Mouse (Mus musculus): ENCODE results near the gene Glod4. TPM values are rescaled to one million over a fixed set of nuclear protein-coding genes. Genes with fewer than 3 reads are reported as not detected.

The Glod4 gene
- total RNA-seq, 1 experiment from 2014 or later = 85.9 TPM

- 0 out of 2 replicates have a peak, but pooled peaks have one; percentile 10 for ATAC-seq (replicated peaks; ENCODE audit: insufficient number of reproducible peaks, low FRiP score, low TSS enrichment, poor library complexity, severe bottlenecking)
Observed at GRCm38 (mm10) chr11:76260208-76261050, 16.9 kb upstream of the Glod4 start.

DNA sequence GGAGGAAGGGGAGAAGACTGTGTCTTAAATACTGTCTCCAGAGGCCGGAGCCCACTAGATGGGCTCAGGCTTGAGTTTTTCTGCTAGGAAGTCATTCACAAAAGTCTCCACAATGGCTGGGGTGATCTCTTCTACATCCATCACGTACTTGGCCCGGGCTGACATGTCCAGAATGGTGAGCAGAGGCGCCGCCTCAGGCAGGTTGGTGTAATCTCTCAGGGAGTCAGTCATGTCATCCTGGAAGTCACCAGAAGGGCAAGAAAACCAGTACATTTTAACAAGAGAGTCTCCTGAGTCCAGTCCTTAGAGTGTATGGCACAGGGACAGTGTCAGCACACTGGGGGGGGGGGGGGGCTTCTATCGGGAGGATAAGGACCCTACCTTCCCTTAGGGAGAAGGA lies 15.0 kb upstream of the Glod4 start:
- ATAC-seq (replicated peaks; ENCODE audit: insufficient number of reproducible peaks, low FRiP score, low TSS enrichment, poor library complexity, severe bottlenecking) = no peak

GRCm38 (mm10) chr11:76257386-76257785 lies 13.9 kb upstream of the Glod4 start:
- ATAC-seq (replicated peaks; ENCODE audit: insufficient number of reproducible peaks, low FRiP score, low TSS enrichment, poor library complexity, severe bottlenecking) = no peak

- ATAC-seq (replicated peaks; ENCODE audit: insufficient number of reproducible peaks, low FRiP score, low TSS enrichment, poor library complexity, severe bottlenecking) = no peak
Observed at GRCm38 (mm10) chr11:76256129-76256528, 12.6 kb upstream of the Glod4 start.

- ATAC-seq (replicated peaks; ENCODE audit: insufficient number of reproducible peaks, low FRiP score, low TSS enrichment, poor library complexity, severe bottlenecking) = no peak
Observed at GRCm38 (mm10) chr11:76255431-76256001, 12.0 kb upstream of the Glod4 start.

DNA sequence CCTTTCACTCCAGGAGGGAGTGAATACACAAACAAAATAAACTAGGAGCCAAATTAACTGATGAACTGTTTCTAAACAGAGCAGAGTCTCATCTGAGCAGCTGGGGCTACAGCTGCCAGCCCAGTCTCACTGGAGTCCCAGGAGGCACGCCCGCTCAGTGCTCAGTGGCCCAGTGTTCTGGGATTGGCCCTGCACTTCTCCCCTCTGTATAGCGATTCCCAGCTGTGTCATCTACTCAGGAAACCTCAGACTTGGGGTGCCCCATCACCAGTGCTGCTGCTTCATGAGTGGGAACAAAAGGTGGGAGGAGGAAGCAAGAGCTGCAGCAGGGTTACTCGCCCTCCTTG lies 10.4 kb upstream of the Glod4 start:
- no peak for ATAC-seq (replicated peaks; ENCODE audit: insufficient number of reproducible peaks, low FRiP score, low TSS enrichment, poor library complexity, severe bottlenecking)

- ATAC-seq (replicated peaks; ENCODE audit: insufficient number of reproducible peaks, low FRiP score, low TSS enrichment, poor library complexity, severe bottlenecking) = peak; percentile 89
Observed at GRCm38 (mm10) chr11:76253145-76253917, 9.8 kb upstream of the Glod4 start.

DNA sequence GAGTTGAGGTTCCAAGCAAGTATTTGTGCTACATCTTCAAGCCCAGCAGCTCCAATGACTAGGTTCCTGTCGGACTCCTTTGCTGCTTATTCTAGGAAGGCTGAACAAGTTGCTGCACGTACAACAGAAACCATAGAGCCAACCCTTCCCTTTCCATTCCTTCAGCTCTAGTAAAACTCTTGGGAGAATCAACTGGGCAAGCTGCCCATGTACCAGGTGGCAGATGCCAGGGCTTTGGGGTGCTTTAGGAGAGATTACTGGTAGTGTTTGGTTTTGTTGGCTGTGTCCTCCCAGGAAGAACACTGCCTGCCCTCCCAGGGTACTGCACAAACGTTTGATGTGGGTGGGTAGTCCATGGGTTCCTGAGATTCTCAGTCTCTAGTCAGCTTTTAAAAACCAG lies 8.5 kb upstream of the Glod4 start:
- ATAC-seq (replicated peaks; ENCODE audit: insufficient number of reproducible peaks, low FRiP score, low TSS enrichment, poor library complexity, severe bottlenecking) = no peak

DNA sequence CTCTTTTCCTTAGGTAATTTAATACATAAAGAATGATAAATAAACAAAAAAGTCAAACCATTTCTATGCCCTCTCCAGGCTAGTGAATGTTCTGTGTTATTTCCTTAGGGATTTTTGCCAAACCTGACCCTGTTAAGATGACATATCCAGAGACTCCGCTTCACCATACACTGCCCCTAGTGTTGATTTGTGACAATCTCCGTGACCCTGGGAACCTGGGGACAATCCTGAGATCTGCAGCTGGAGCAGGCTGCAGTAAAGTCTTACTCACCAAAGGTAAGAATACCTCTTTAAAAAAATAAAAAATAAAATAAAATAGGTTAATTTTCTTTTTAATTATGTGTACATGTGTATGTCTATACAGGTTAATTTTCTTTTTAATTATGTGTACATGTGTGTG lies 3.7 kb upstream of the Glod4 start:
- ATAC-seq (replicated peaks; ENCODE audit: insufficient number of reproducible peaks, low FRiP score, low TSS enrichment, poor library complexity, severe bottlenecking) = no peak

DNA sequence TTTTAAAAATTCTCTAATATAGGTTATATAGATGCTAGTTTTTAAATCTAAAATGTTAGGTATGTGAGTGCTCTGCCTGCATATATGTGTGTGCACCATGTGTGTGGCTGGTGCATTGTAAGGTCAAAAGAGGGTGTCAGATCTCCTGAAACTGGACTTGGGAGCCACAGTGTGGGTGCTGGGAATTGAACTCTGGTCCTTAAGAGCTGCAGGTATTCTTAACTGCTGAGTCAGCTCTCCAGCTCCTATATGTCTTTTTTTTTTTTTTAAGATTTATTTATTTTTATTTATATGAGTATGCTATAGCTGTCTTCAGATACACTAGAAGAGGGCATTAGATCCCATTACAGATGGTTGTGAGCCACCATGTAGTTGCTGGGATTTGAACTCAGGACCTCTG lies 2.9 kb upstream of the Glod4 start:
- ATAC-seq (replicated peaks; ENCODE audit: insufficient number of reproducible peaks, low FRiP score, low TSS enrichment, poor library complexity, severe bottlenecking) = no peak

DNA sequence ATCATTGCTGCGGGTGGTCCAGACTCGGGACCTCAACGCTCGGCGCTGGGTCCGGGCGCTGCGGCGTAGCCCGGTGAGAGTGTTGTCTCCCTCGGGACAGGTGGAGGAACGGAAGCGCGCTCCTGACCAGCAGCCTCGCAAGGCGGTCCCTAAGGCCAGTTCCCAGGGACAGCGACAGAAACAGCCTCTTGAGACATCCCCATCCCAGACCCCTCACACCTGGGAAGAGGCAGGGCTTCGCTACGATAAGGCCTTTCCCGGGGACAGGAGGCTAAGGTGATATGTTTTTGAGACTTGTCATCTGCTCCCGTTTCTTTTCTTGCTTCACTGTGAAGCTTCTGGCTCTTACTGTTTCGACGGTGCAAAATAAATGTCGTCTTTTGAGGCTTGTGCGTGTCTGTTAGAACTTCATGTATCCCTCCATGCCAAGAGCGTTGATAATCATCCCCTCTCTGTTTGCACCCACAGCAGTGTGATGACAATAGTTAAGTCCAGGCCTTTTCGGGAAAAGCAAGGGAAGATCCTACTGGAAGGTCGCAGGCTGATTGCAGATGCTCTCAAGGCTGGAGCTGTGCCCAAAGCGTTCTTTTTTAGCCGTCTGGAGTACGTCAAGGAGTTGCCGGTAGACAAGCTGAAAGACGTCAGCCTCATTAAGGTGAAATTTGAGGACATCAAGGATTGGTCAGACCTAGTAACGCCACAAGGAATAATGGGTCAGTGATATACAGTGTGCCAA lies 454 bp upstream of the Glod4 start:
- ATAC-seq (replicated peaks; ENCODE audit: insufficient number of reproducible peaks, low FRiP score, low TSS enrichment, poor library complexity, severe bottlenecking) = 0 out of 2 replicates have a peak, but pooled peaks have one; percentile 22

DNA sequence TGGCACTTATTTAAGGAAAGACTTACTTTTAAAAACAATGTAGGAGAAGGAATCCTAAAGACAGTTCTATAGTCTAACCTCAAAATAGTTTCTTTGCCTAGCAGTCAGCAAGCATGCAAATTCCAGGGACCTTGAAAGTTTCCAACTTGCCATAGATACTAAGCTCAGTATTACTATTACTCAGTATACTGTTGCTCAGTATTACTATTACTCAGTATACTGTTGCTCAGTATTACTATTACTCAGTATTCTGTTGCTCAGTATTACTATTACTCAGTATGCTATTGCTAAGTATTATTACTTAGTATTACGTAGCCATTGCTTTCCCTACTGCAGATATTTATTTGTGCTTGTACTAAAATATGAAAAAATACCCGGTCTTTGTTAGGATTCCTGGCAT lies 3.8 kb downstream of the Glod4 start:
- ATAC-seq (replicated peaks; ENCODE audit: insufficient number of reproducible peaks, low FRiP score, low TSS enrichment, poor library complexity, severe bottlenecking) = no peak

GRCm38 (mm10) chr11:76236136-76236535 lies 7.4 kb downstream of the Glod4 start:
- no peak for ATAC-seq (replicated peaks; ENCODE audit: insufficient number of reproducible peaks, low FRiP score, low TSS enrichment, poor library complexity, severe bottlenecking)

DNA sequence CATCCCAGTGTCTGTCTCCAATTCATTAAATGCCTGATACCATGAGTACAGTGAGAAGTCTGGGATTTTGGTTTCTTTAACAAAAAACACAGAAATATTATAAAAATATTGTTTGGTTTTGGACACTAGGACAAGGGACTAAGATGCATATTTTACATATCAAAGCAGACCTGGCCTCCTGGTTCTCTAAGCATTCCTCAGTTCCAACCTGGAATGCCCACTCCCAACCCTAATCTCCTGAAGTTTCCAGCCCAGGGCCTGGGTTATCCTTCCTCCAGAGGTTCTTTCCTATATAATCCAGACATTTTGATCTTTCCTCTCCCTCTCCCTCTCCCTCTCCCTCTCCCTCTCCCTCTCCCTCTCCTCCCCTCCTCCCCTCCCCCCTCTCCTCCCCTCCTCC lies 18.5 kb downstream of the Glod4 start:
- ATAC-seq (replicated peaks; ENCODE audit: insufficient number of reproducible peaks, low FRiP score, low TSS enrichment, poor library complexity, severe bottlenecking) = no peak

DNA sequence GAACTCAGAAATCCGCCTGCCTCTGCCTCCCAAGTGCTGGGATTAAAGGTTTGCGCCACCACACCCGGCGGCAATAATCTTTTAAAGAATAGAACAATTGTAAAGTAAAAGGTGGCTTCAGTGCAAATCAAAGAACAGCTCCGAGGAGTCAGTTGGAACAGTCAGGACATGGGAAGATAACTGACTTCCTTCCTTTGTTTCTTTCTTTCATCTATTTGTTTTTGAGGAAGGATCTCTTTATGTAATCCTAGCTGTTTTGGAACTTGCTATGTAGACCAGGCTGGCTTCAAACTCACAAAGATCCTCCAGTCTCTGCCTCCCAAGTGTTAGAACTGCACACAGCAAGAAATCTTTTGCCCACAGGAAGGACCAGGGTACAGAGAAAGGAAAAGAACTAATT lies 18.9 kb downstream of the Glod4 start:
- no peak for ATAC-seq (replicated peaks; ENCODE audit: insufficient number of reproducible peaks, low FRiP score, low TSS enrichment, poor library complexity, severe bottlenecking)

DNA sequence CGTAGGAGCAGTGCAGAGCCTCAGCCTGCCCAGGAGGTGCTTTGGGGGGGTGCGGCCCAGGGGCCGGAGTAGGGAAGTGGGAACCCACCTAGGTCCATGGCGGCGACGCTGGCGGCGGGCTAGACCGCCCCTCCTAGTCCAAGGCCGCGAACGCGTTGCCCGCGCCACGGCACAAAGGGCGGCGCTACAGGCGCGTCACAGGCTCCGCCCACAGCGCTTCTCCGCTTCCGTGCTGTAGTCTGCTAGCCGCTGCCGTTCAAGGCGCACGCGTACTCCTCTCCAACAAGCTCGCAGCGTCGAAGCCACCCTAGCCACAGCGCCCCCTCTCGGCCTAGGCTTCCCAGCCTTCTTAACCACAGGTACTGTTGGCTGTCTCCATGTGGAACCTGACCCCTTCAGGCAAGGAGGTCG lies 26.1 kb downstream of the Glod4 start, which contains the start of the genes Dbil5 and Gemin4:
TSS of gene Dbil5 (plus strand) at position 219 of the 411 bp plus-strand sequence.
TSS of gene Gemin4 (minus strand) at position 275 of the 411 bp plus-strand sequence.
- ATAC-seq (replicated peaks; ENCODE audit: insufficient number of reproducible peaks, low FRiP score, low TSS enrichment, poor library complexity, severe bottlenecking) = peak; percentile 99

DNA sequence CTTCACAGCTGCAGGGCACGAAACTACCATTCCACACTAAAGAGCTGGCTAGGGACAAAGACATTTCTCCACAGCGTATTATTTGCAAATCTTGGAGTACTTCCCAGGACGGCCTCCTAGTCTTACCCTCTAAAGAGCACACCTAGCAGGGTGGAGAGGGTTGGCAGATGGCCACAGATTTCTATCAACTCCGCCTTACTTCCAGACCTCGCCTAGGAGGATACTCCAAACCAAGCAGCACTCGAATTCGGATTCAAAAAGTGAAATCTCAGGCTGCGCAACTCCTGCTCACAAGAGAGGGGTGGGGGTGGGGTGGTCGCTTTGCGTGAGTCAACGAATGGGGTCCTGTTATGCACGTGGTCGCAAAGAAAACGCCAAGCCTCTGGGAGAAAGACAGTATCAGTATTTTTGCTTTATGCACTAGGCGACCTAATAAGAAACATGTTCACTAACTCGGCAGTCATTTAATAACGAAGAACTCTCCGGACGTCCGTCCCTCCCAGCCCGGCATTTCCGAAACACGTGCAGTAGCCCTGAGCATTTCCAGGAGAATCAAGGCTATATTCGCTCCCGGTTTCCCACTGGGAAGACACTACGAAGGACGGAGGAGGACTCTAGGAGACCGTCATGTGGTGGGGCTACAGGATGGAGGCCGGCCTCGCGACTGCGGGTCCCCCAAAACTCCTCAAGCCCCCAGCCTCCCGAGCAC lies 26.7 kb downstream of the Glod4 start:
- no peak for ATAC-seq (replicated peaks; ENCODE audit: insufficient number of reproducible peaks, low FRiP score, low TSS enrichment, poor library complexity, severe bottlenecking)

DNA sequence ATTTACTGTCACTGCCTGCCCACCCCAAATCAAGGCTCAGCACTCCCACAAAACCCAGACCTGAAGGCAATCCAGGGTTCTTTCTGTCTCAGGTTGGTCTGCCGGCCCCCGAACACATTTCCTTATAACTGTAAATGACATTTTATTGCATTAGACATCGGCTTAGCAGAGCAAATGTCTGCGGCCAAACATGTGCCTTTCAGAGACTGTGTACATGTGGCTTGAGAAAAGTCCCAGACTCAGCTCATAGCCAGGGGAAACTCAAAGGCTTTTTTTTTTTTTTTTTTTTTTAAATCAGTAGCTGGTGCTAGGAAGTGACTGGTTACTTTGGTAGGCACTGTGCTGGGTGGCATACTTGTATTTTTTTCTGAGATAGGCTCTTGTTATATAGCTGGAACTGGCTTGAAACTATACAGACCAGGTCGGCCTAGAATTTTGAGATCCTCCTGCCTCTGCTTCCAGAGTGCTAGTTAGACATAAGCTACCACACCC lies 27.4 kb downstream of the Glod4 start:
- no peak for ATAC-seq (replicated peaks; ENCODE audit: insufficient number of reproducible peaks, low FRiP score, low TSS enrichment, poor library complexity, severe bottlenecking)
